Mouse (Mus musculus) forebrain, embryonic 15.5 days (tissue): ENCODE measurements at regions not wholly inside any gene's neighbourhood (a gene's known extent, or its start where the extent isn't known, plus 50 kb on each side); places are given as distances from the start of the nearest gene placed in this dataset.

Source experiments
- ATAC-seq: fragments of 200-750 bp; cut with Nextera tagmentation; replicated peaks from 2 replicates; pipeline ENCODE4 v1.8.0; 2017; ENCODE audit warnings: mild to moderate bottlenecking, moderate TSS enrichment, moderate library complexity
- H3K27ac ChIP-seq: fragments of 300-500 bp; sonication (generic); replicated peaks from 2 replicates; pipeline ENCODE4 v1.5.1; 2015; ENCODE audit warnings: mild to moderate bottlenecking, inconsistent platforms
- H3K27me3 ChIP-seq: fragments of 300-500 bp; sonication (generic); 2 replicates; pipeline ENCODE4 v1.6.1; 2015; ENCODE audit warnings: inconsistent platforms
- H3K36me3 ChIP-seq: fragments of 300-500 bp; sonication (generic); 2 replicates; pipeline ENCODE4 v1.6.1; 2015; ENCODE audit warnings: mild to moderate bottlenecking, inconsistent platforms
- H3K4me1 ChIP-seq: fragments of 300-500 bp; sonication (generic); 2 replicates; pipeline ENCODE4 v1.6.1; 2015; ENCODE audit warnings: inconsistent platforms
- H3K4me2 ChIP-seq: fragments of 300-500 bp; sonication (generic); replicated peaks from 2 replicates; pipeline ENCODE4 v1.6.1; 2015; ENCODE audit warnings: mild to moderate bottlenecking, inconsistent platforms
- H3K4me3 ChIP-seq: fragments of 300-500 bp; sonication (generic); 2 replicates; pipeline ENCODE4 v1.5.1; 2015; ENCODE audit warnings: mild to moderate bottlenecking, inconsistent platforms
- H3K9ac ChIP-seq: fragments of 300-500 bp; sonication (generic); replicated peaks from 2 replicates; pipeline ENCODE4 v1.6.1; 2015; ENCODE audit warnings: mild to moderate bottlenecking, inconsistent platforms
- H3K9me3 ChIP-seq: fragments of 300-500 bp; sonication (generic); 2 replicates; pipeline ENCODE4 v1.6.1; 2016; ENCODE audit warnings: inconsistent platforms
- WGBS: fragments of 180-500 bp; shearing (Covaris S2); methylation state at CpG from one replicate; pipeline ENCODE4 v1.1.7; 2015; ENCODE audit warnings: mixed read lengths; 5-methylcytosine and 5-hydroxymethylcytosine counted together

GRCm38 (mm10) chr3:102261517-102261916 lies 57.0 kb upstream of the Vangl1 start:
- ATAC-seq: no peak

More at GRCm38 (mm10) chr3:102261517-102261916, 57.0 kb upstream of the Vangl1 start:
- Histone ChIP-seq H3K27me3 (no peaks in the 10 kb centered on the region), H3K27ac (no peak overlapping the region), H3K9ac (no peak overlapping the region), H3K9me3 (no peaks in the 10 kb centered on the region), H3K4me1 (no peaks in the 10 kb centered on the region), H3K36me3 (no peaks in the 10 kb centered on the region), H3K4me2 (no peak overlapping the region), H3K4me3 (no peak overlapping the region)
- WGBS: 84% methylated on average over 3 of the region's 3 CpGs
